ENCODE assay signal across 24 mouse cellular contexts in genomic region chrX:67282951-67283350, GRCm38 (mm10).
DNase-seq lines count a peak whose midpoint lies in the region; ATAC-seq and TF ChIP-seq lines count a peak whose summit lies in the region.
"Had no signal": no experiment of that assay in that cellular context is flagged by ENCODE, and none has a peak within 500 bp of the region (broad histone marks: within the 10 kb centered on the region; RNA-seq: fewer than 3 reads in every experiment).

No protein-coding gene starts in this region.

- H3K4me1 ChIP-seq in embryonic facial prominence, embryonic 14.5 days (ENCODE audit: control insufficient read depth, insufficient read depth, low read length): no peaks in the 10 kb centered on the region
- no peaks in the 10 kb centered on the region for H3K4me1 ChIP-seq in embryonic facial prominence, embryonic 10.5 days
- no peaks in the 10 kb centered on the region for H3K4me1 ChIP-seq in forebrain, embryonic 15.5 days
- no peaks in the 10 kb centered on the region for H3K4me1 ChIP-seq in midbrain, embryonic 14.5 days (ENCODE audit: control insufficient read depth, insufficient read depth, low read length)
- H3K4me1 ChIP-seq in hindbrain, embryonic 11.5 days (replicated peaks; ENCODE audit: control insufficient read depth, insufficient read depth, low read length): no peaks in the 10 kb centered on the region
- H3K4me1 ChIP-seq: embryonic facial prominence, embryonic 15.5 days; heart, embryonic 13.5 days; hindbrain, embryonic 13.5 days had no signal

- intact Hi-C loops in heart, postnatal 36 days (cut with DNase I): no loop called here

- no peak overlapping the region for H3K4me3 ChIP-seq in embryonic facial prominence, embryonic 14.5 days (ENCODE audit: low read depth, low read length)
- H3K4me3 ChIP-seq in embryonic facial prominence, embryonic 10.5 days: no peak overlapping the region
- no peak overlapping the region for H3K4me3 ChIP-seq in forebrain, embryonic 15.5 days
- H3K4me3 ChIP-seq in midbrain, embryonic 14.5 days (replicated peaks; ENCODE audit: low read depth, low read length): no peak overlapping the region
- no peak overlapping the region for H3K4me3 ChIP-seq in hindbrain, embryonic 11.5 days (ENCODE audit: low read depth, low read length)
- H3K4me3 ChIP-seq: embryonic facial prominence, embryonic 15.5 days; erythroblast, embryonic 14.5 days; heart, embryonic 13.5 days; hindbrain, embryonic 13.5 days had no signal

- no peaks in the 10 kb centered on the region for H3K9me3 ChIP-seq in embryonic facial prominence, embryonic 14.5 days (ENCODE audit: control insufficient read depth, low read length)
- no peaks in the 10 kb centered on the region for H3K9me3 ChIP-seq in embryonic facial prominence, embryonic 10.5 days
- no peaks in the 10 kb centered on the region for H3K9me3 ChIP-seq in forebrain, embryonic 15.5 days
- H3K9me3 ChIP-seq in midbrain, embryonic 14.5 days (ENCODE audit: control insufficient read depth, low read length): no peaks in the 10 kb centered on the region
- H3K9me3 ChIP-seq in hindbrain, embryonic 11.5 days (ENCODE audit: control insufficient read depth, low read length): no peaks in the 10 kb centered on the region
- H3K9me3 ChIP-seq: embryonic facial prominence, embryonic 15.5 days; G1E; heart, embryonic 13.5 days; hindbrain, embryonic 13.5 days had no signal

- no peak for TF ChIP-seq CTCF in brain, embryonic 14.5 days (IDR thresholded peaks at IDR 0.05; ENCODE audit: borderline replicate concordance, extremely low read depth, insufficient read depth, insufficient read length)

- no peak overlapping the region for H3K4me2 ChIP-seq in embryonic facial prominence, embryonic 14.5 days (ENCODE audit: low read depth, low read length)
- H3K4me2 ChIP-seq in forebrain, embryonic 15.5 days (replicated peaks): no peak overlapping the region
- no peak overlapping the region for H3K4me2 ChIP-seq in midbrain, embryonic 14.5 days (ENCODE audit: low read length)
- H3K4me2 ChIP-seq in hindbrain, embryonic 11.5 days (replicated peaks; ENCODE audit: low read depth, low read length): no peak overlapping the region
- H3K4me2 ChIP-seq: embryonic facial prominence, embryonic 15.5 days; heart, embryonic 13.5 days; hindbrain, embryonic 13.5 days had no signal

- no peak for TF ChIP-seq POLR2A in brain, embryonic 14.5 days (IDR thresholded peaks at IDR 0.05; ENCODE audit: borderline replicate concordance, extremely low read depth, insufficient read depth, insufficient read length, poor library complexity, severe bottlenecking)

- no peak overlapping the region for H3K9ac ChIP-seq in embryonic facial prominence, embryonic 14.5 days (ENCODE audit: low read depth, low read length)
- no peak overlapping the region for H3K9ac ChIP-seq in forebrain, embryonic 15.5 days (replicated peaks)
- H3K9ac ChIP-seq in midbrain, embryonic 14.5 days (replicated peaks; ENCODE audit: low read length): no peak overlapping the region
- H3K9ac ChIP-seq in hindbrain, embryonic 11.5 days (ENCODE audit: low read depth, low read length): no peak overlapping the region
- H3K9ac ChIP-seq: embryonic facial prominence, embryonic 15.5 days; heart, embryonic 13.5 days; hindbrain, embryonic 13.5 days had no signal

- no peak for ATAC-seq in embryonic facial prominence, embryonic 14.5 days (ENCODE audit: low read depth)
- peak; percentile 74; the same call in 1 of the 2 replicates for ATAC-seq in forebrain, embryonic 15.5 days (replicated peaks)
- peak; percentile 63; the same call in 1 of the 2 replicates for ATAC-seq in midbrain, embryonic 14.5 days (ENCODE audit: low FRiP score, low TSS enrichment)
- ATAC-seq in hindbrain, embryonic 11.5 days (ENCODE audit: low FRiP score): no peak
- ATAC-seq: CD4-positive, CD25-positive, alpha-beta regulatory T cell, adult 4 months; hindbrain, postnatal 0 days had no signal

- H3K36me3 ChIP-seq in embryonic facial prominence, embryonic 14.5 days (ENCODE audit: control insufficient read depth, insufficient read depth, low read length): no peaks in the 10 kb centered on the region
- no peaks in the 10 kb centered on the region for H3K36me3 ChIP-seq in embryonic facial prominence, embryonic 10.5 days (replicated peaks)
- H3K36me3 ChIP-seq in forebrain, embryonic 15.5 days: no peaks in the 10 kb centered on the region
- H3K36me3 ChIP-seq in midbrain, embryonic 14.5 days (ENCODE audit: control insufficient read depth, insufficient read depth, low read length): no peaks in the 10 kb centered on the region
- no peaks in the 10 kb centered on the region for H3K36me3 ChIP-seq in hindbrain, embryonic 11.5 days (ENCODE audit: control insufficient read depth, insufficient read depth, low read length)
- H3K36me3 ChIP-seq: embryonic facial prominence, embryonic 15.5 days; G1E; heart, embryonic 13.5 days; hindbrain, embryonic 13.5 days had no signal

- H3K27me3 ChIP-seq in embryonic facial prominence, embryonic 14.5 days (replicated peaks; ENCODE audit: control insufficient read depth, insufficient read depth, low read length): no peaks in the 10 kb centered on the region
- no peaks in the 10 kb centered on the region for H3K27me3 ChIP-seq in embryonic facial prominence, embryonic 10.5 days (replicated peaks; ENCODE audit: low read depth, poor library complexity, severe bottlenecking)
- no peaks in the 10 kb centered on the region for H3K27me3 ChIP-seq in forebrain, embryonic 15.5 days
- H3K27me3 ChIP-seq in midbrain, embryonic 14.5 days (ENCODE audit: control insufficient read depth, insufficient read depth, low read length): no peaks in the 10 kb centered on the region
- H3K27me3 ChIP-seq in hindbrain, embryonic 11.5 days (ENCODE audit: control insufficient read depth, insufficient read depth, low read length): no peaks in the 10 kb centered on the region
- H3K27me3 ChIP-seq: embryonic facial prominence, embryonic 15.5 days; heart, embryonic 13.5 days; hindbrain, embryonic 13.5 days had no signal

- peak; percentile 1 for DNase-seq in embryonic facial prominence, embryonic 14.5 days (ENCODE audit: low spot score)
- no peak for DNase-seq in embryonic facial prominence, embryonic 10.5 days (ENCODE audit: low spot score)
- peak; percentile 78 for DNase-seq in brain, embryonic 14.5 days (ENCODE audit: low read depth)
- DNase-seq in midbrain, embryonic 14.5 days: peak; percentile 25
- no peak for DNase-seq in heart, postnatal 36 days
- DNase-seq in hindbrain, embryonic 11.5 days (ENCODE audit: low spot score): no peak
- no peak for DNase-seq in cerebellum, adult 11 months
- DNase-seq: adrenal gland, adult 8-10 months; adrenal gland, postnatal 36 days; B cell, adult 2 months; cerebellum, adult 11-12 months; cerebellum, adult 9-10 months; cerebellum, postnatal 36 days; gastrocnemius, postnatal 36 days; heart, adult 11 months; heart, postnatal 4 days had no signal

- H3K27ac ChIP-seq in embryonic facial prominence, embryonic 14.5 days (replicated peaks; ENCODE audit: low read depth, low read length): no peak overlapping the region
- no peak overlapping the region for H3K27ac ChIP-seq in embryonic facial prominence, embryonic 10.5 days (replicated peaks)
- no peak overlapping the region for H3K27ac ChIP-seq in forebrain, embryonic 15.5 days (replicated peaks)
- H3K27ac ChIP-seq in midbrain, embryonic 14.5 days (replicated peaks; ENCODE audit: low read depth, low read length): no peak overlapping the region
- no peak overlapping the region for H3K27ac ChIP-seq in hindbrain, embryonic 11.5 days (ENCODE audit: low read depth, low read length)
- H3K27ac ChIP-seq: embryonic facial prominence, embryonic 15.5 days; heart, embryonic 13.5 days; hindbrain, embryonic 13.5 days; hindbrain, postnatal 0 days had no signal

- WGBS in embryonic facial prominence, embryonic 14.5 days: 41% methylated on average over 1 of the region's 1 CpGs
- 72% methylated on average over 1 of the region's 1 CpGs for WGBS in embryonic facial prominence, embryonic 10.5 days
- WGBS in forebrain, embryonic 15.5 days: 21% methylated on average over 1 of the region's 1 CpGs
- 12% methylated on average over 1 of the region's 1 CpGs for WGBS in midbrain, embryonic 14.5 days
- WGBS in hindbrain, embryonic 11.5 days: 54% methylated on average over 1 of the region's 1 CpGs

Comparison
In these comparisons a context has a peak if more than half of its experiments do, and no peak if none do; other contexts are left out.
1. DNase-seq: peak in embryonic facial prominence, embryonic 14.5 days (single experiment), brain, embryonic 14.5 days (single experiment) and midbrain, embryonic 14.5 days (single experiment); none in embryonic facial prominence, embryonic 10.5 days (single experiment), heart, postnatal 36 days (0 of 2), hindbrain, embryonic 11.5 days (single experiment) and cerebellum, adult 11 months (single experiment).
2. ATAC-seq: peak in forebrain, embryonic 15.5 days (single experiment) and midbrain, embryonic 14.5 days (single experiment); none in embryonic facial prominence, embryonic 14.5 days (single experiment) and hindbrain, embryonic 11.5 days (single experiment).